Mouse (Mus musculus): Measurements from ENCODE around the gene Fank1. TPM values are rescaled to one million over a fixed set of nuclear protein-coding genes. Genes with fewer than 3 reads are reported as not detected.

Fank1 gene
- not detected for polyA plus RNA-seq (2017; shearing (Covaris generic))

GRCm38 (mm10) chr7:133776626-133776996 lies at the start of gene Fank1:
TSS of gene Fank1 (plus strand) at chr7:133776861.

GRCm38 (mm10) chr7:133782717-133783435 lies 6.2 kb downstream of the Fank1 start, which contains the start of gene Dhx32:
TSS of gene Dhx32 (minus strand) at chr7:133782726.

Other genes with a start within 250 kb of the Fank1 start
- not detected for gene Tex36, start 174.7 kb upstream of the Fank1 start, polyA plus RNA-seq (2017; shearing (Covaris generic))
- 47.1 TPM for gene Edrf1, start 139.3 kb upstream of the Fank1 start, polyA plus RNA-seq (2017; shearing (Covaris generic))
- gene Mmp21, start 96.8 kb upstream of the Fank1 start, polyA plus RNA-seq (2017; shearing (Covaris generic)): 0.29 TPM
- 171 TPM for gene Bccip, start 67.5 kb upstream of the Fank1 start, polyA plus RNA-seq (2017; shearing (Covaris generic))
- 42.9 TPM for gene Uros, start 66.8 kb upstream of the Fank1 start, polyA plus RNA-seq (2017; shearing (Covaris generic))
- gene Dhx32, start 5.9 kb downstream of the Fank1 start, polyA plus RNA-seq (2017; shearing (Covaris generic)): 13.5 TPM

Data from CD4-positive, CD25-positive, alpha-beta regulatory T cell, adult 9 weeks (primary cell).